ENCODE assay signal across 15 mouse cellular contexts in the genomic region with DNA sequence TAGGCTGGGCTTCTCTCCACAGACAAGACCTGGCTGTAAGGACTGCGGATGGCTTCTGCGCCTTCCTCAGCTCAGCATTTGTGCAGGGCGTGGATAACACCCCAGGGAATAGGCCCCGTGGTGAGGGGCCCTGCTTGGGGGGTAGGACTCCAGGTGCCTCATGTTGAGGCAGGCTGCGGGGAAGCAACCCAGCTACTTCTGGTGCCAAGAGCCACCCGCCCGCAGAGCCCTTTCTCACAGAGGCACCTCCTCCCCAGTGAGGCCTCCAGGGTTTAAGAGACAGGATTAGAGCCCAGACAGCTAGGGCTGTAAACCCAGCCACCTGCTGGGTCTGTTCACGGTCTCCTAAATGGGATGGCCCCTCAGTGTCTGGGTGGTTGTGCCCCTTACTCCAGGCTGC. TPM values are rescaled to one million over a fixed set of nuclear protein-coding genes. Genes with fewer than 3 reads are reported as not detected.
DNase-seq lines count a peak whose midpoint lies in the region; ATAC-seq lines count a peak whose summit lies in the region.
"Had no signal": no experiment of that assay in that cellular context is flagged by ENCODE, and none has a peak within 500 bp of the region (broad histone marks: within the 10 kb centered on the region; RNA-seq: fewer than 3 reads in every experiment).

No protein-coding gene starts in this region.

- H3K27ac ChIP-seq in heart, embryonic 10.5 days: 0 out of 2 replicates have a peak overlapping the region, but pooled peaks have one; percentile 6
- H3K27ac ChIP-seq in lung, embryonic 16.5 days (ENCODE audit: low read length): no peak overlapping the region
- H3K27ac ChIP-seq in embryonic facial prominence, embryonic 12.5 days: peak overlapping the region; percentile 38
- peak overlapping the region; percentile 84 for H3K27ac ChIP-seq in limb, embryonic 15.5 days
- H3K27ac ChIP-seq: hindbrain, embryonic 14.5 days; left cerebral cortex, adult 2 months had no signal

- intact Hi-C loops in heart, postnatal 36 days (cut with DNase I): no loop called here

- DNase-seq in heart, embryonic 10.5 days (ENCODE audit: low spot score): no peak
- DNase-seq in heart, postnatal 36 days: no peak
- DNase-seq in lung, adult 18-20 months: no peak
- DNase-seq in cerebellum, adult 9-10 months: no peak
- no peak for DNase-seq in right cerebral cortex, postnatal 4 days
- DNase-seq: cerebellum, postnatal 36 days; lung, postnatal 10 days had no signal

- H3K4me1 ChIP-seq in heart, embryonic 10.5 days: peaks cover 17% of the 10 kb centered on the region
- no peaks in the 10 kb centered on the region; the same call in none of the 2 replicates for H3K4me1 ChIP-seq in lung, embryonic 16.5 days (replicated peaks; ENCODE audit: control insufficient read depth, insufficient read depth, low read length)
- H3K4me1 ChIP-seq in embryonic facial prominence, embryonic 12.5 days: peaks cover 22% of the 10 kb centered on the region
- H3K4me1 ChIP-seq in limb, embryonic 15.5 days: peaks cover 41% of the 10 kb centered on the region

- H3K36me3 ChIP-seq in heart, embryonic 10.5 days: no peaks in the 10 kb centered on the region
- no peaks in the 10 kb centered on the region for H3K36me3 ChIP-seq in lung, embryonic 16.5 days (ENCODE audit: control insufficient read depth, insufficient read depth, low read length)
- no peaks in the 10 kb centered on the region for H3K36me3 ChIP-seq in embryonic facial prominence, embryonic 12.5 days
- no peaks in the 10 kb centered on the region for H3K36me3 ChIP-seq in limb, embryonic 15.5 days

- peak overlapping the region; percentile 41; the same call in 1 of the 2 replicates for H3K9ac ChIP-seq in lung, embryonic 16.5 days (ENCODE audit: low read length)
- H3K9ac ChIP-seq in embryonic facial prominence, embryonic 12.5 days: peak overlapping the region; percentile 34; the same call in 1 of the 2 replicates
- 0 out of 2 replicates have a peak overlapping the region, but pooled peaks have one; percentile 2 for H3K9ac ChIP-seq in limb, embryonic 15.5 days
- H3K9ac ChIP-seq: hindbrain, embryonic 14.5 days had no signal

- WGBS in heart, embryonic 10.5 days: 29% methylated on average over 8 of the region's 8 CpGs
- WGBS in lung, embryonic 16.5 days: 27% methylated on average over 8 of the region's 8 CpGs
- 31% methylated on average over 8 of the region's 8 CpGs for WGBS in embryonic facial prominence, embryonic 12.5 days
- 16% methylated on average over 8 of the region's 8 CpGs for WGBS in limb, embryonic 15.5 days

- no peak overlapping the region for H3K4me2 ChIP-seq in lung, embryonic 16.5 days (ENCODE audit: low read depth, low read length)
- peak overlapping the region; percentile 25 for H3K4me2 ChIP-seq in embryonic facial prominence, embryonic 12.5 days (replicated peaks)
- peak overlapping the region; percentile 31 for H3K4me2 ChIP-seq in limb, embryonic 15.5 days
- H3K4me2 ChIP-seq: hindbrain, embryonic 14.5 days had no signal

- H3K9me3 ChIP-seq in heart, embryonic 10.5 days: no peaks in the 10 kb centered on the region
- no peaks in the 10 kb centered on the region for H3K9me3 ChIP-seq in lung, embryonic 16.5 days (ENCODE audit: control insufficient read depth, low read length)
- no peaks in the 10 kb centered on the region for H3K9me3 ChIP-seq in embryonic facial prominence, embryonic 12.5 days
- H3K9me3 ChIP-seq in limb, embryonic 15.5 days: no peaks in the 10 kb centered on the region

- H3K27me3 ChIP-seq in heart, embryonic 10.5 days (ENCODE audit: insufficient read depth, poor library complexity, severe bottlenecking): peaks cover 75% of the 10 kb centered on the region
- no peaks in the 10 kb centered on the region; the same call in 1 of the 2 replicates for H3K27me3 ChIP-seq in lung, embryonic 16.5 days (ENCODE audit: control insufficient read depth, insufficient read depth, low read depth, low read length)
- H3K27me3 ChIP-seq in embryonic facial prominence, embryonic 12.5 days: peaks cover 4% of the 10 kb centered on the region; the same call in 1 of the 2 replicates
- H3K27me3 ChIP-seq in limb, embryonic 15.5 days: no peaks in the 10 kb centered on the region

- no peak overlapping the region for H3K4me3 ChIP-seq in heart, embryonic 10.5 days
- no peak overlapping the region for H3K4me3 ChIP-seq in lung, embryonic 16.5 days (ENCODE audit: low read length)
- no peak overlapping the region for H3K4me3 ChIP-seq in embryonic facial prominence, embryonic 12.5 days
- no peak overlapping the region for H3K4me3 ChIP-seq in limb, embryonic 15.5 days
- H3K4me3 ChIP-seq: left cerebral cortex, adult 2 months had no signal

- no peak; the same call in 1 of the 2 replicates for ATAC-seq in lung, embryonic 16.5 days (ENCODE audit: low read depth)
- no peak; the same call in 1 of the 2 replicates for ATAC-seq in embryonic facial prominence, embryonic 12.5 days (ENCODE audit: insufficient number of reproducible peaks, insufficient read depth, low FRiP score, low TSS enrichment)
- peak; percentile 42 for ATAC-seq in limb, embryonic 15.5 days (ENCODE audit: insufficient number of reproducible peaks, low FRiP score, low TSS enrichment, low read depth)

RNA-seq across cellular contexts. Expression of gene Cox19, which starts 0.4 kb away (rescaled TPM):
- polyA plus RNA-seq in heart, embryonic 10.5 days (2016; fragmentation: Nextera tagmentation; extraction: Ambion mirVana): 76.3 and 93.2 TPM in 2 replicates
- total RNA-seq in heart, postnatal 36 days (2021): 10 to 100 TPM; 80.4 to 83.7 TPM
- polyA plus RNA-seq in lung, embryonic 16.5 days (2015; fragmentation: Nextera tagmentation; extraction: Ambion mirVana): 79.8 and 94.4 TPM in 2 replicates
- polyA plus RNA-seq in embryonic facial prominence, embryonic 12.5 days (2016; fragmentation: Nextera tagmentation; extraction: Ambion mirVana): 110 and 112 TPM in 2 replicates
- polyA plus RNA-seq in limb, embryonic 15.5 days (2015; fragmentation: Nextera tagmentation; extraction: Ambion mirVana): 90.6 and 94.2 TPM in 2 replicates

RNA-seq across cellular contexts. Expression of gene Cyp2w1, which starts 0.8 kb away (rescaled TPM):
- polyA plus RNA-seq in heart, embryonic 10.5 days (2016; fragmentation: Nextera tagmentation; extraction: Ambion mirVana): not detected in 2 replicates
- not detected for total RNA-seq in heart, postnatal 36 days (2021)
- polyA plus RNA-seq in lung, embryonic 16.5 days (2015; fragmentation: Nextera tagmentation; extraction: Ambion mirVana): 0.18 and 0.33 TPM in 2 replicates
- 2.6 and 4.1 TPM in 2 replicates for polyA plus RNA-seq in embryonic facial prominence, embryonic 12.5 days (2016; fragmentation: Nextera tagmentation; extraction: Ambion mirVana)
- 22.8 and 23.5 TPM in 2 replicates for polyA plus RNA-seq in limb, embryonic 15.5 days (2015; fragmentation: Nextera tagmentation; extraction: Ambion mirVana)
- total RNA-seq: adrenal gland, adult 18-20 months; gastrocnemius, adult 18-20 months; left cerebral cortex, adult 2 months had no signal
- polyA plus RNA-seq: hindbrain, embryonic 14.5 days; kidney, embryonic 16.5 days had no signal

RNA-seq across cellular contexts. Expression of gene Gpr146, which starts 25.9 kb away (rescaled TPM):
- 5.6 and 5.7 TPM in 2 replicates for polyA plus RNA-seq in heart, embryonic 10.5 days (2016; fragmentation: Nextera tagmentation; extraction: Ambion mirVana)
- 10 to 100 TPM; 43.6 to 56.2 TPM for total RNA-seq in heart, postnatal 36 days (2021)
- polyA plus RNA-seq in lung, embryonic 16.5 days (2015; fragmentation: Nextera tagmentation; extraction: Ambion mirVana): 6.6 and 8.6 TPM in 2 replicates
- 1.7 and 1.9 TPM in 2 replicates for polyA plus RNA-seq in embryonic facial prominence, embryonic 12.5 days (2016; fragmentation: Nextera tagmentation; extraction: Ambion mirVana)
- polyA plus RNA-seq in limb, embryonic 15.5 days (2015; fragmentation: Nextera tagmentation; extraction: Ambion mirVana): 2.6 and 3.1 TPM in 2 replicates

RNA-seq across cellular contexts. Expression of gene Adap1, which starts 26.2 kb away (rescaled TPM):
- polyA plus RNA-seq in heart, embryonic 10.5 days (2016; fragmentation: Nextera tagmentation; extraction: Ambion mirVana): 1.1 and 1.2 TPM in 2 replicates
- total RNA-seq in heart, postnatal 36 days (2021): 1 to 10 TPM; 1.4 to 1.5 TPM
- polyA plus RNA-seq in lung, embryonic 16.5 days (2015; fragmentation: Nextera tagmentation; extraction: Ambion mirVana): 1.7 and 1.9 TPM in 2 replicates
- polyA plus RNA-seq in embryonic facial prominence, embryonic 12.5 days (2016; fragmentation: Nextera tagmentation; extraction: Ambion mirVana): 2.4 and 3.0 TPM in 2 replicates
- 3.2 and 4.1 TPM in 2 replicates for polyA plus RNA-seq in limb, embryonic 15.5 days (2015; fragmentation: Nextera tagmentation; extraction: Ambion mirVana)

RNA-seq across cellular contexts. Expression of gene C130050O18Rik, which starts 53.5 kb away (rescaled TPM):
- 0.28 and 0.45 TPM in 2 replicates for polyA plus RNA-seq in heart, embryonic 10.5 days (2016; fragmentation: Nextera tagmentation; extraction: Ambion mirVana)
- total RNA-seq in heart, postnatal 36 days (2021): under 1 TPM; 0.62 to 0.64 TPM
- polyA plus RNA-seq in lung, embryonic 16.5 days (2015; fragmentation: Nextera tagmentation; extraction: Ambion mirVana): 1.3 and 1.7 TPM in 2 replicates
- polyA plus RNA-seq in embryonic facial prominence, embryonic 12.5 days (2016; fragmentation: Nextera tagmentation; extraction: Ambion mirVana): 0.77 and 1.2 TPM in 2 replicates
- polyA plus RNA-seq in limb, embryonic 15.5 days (2015; fragmentation: Nextera tagmentation; extraction: Ambion mirVana): 7.1 and 10.4 TPM in 2 replicates
